Mouse (Mus musculus) testis, adult 2 months (tissue): ENCODE measurements at regions not wholly inside any gene's neighbourhood (a gene's known extent, or its start where the extent isn't known, plus 50 kb on each side); places are given as distances from the start of the nearest gene placed in this dataset.

Source experiments
- H3K27ac ChIP-seq: fragments of 200-500 bp; 2 replicates; pipeline ENCODE4 v1.5.1; 2012; ENCODE audit warnings: low read depth, low read length; ENCODE audit not compliant: control insufficient read depth, insufficient read depth
- H3K27me3 ChIP-seq: fragments of 200-500 bp; 2 replicates; pipeline ENCODE4 v1.6.1; 2012; ENCODE audit warnings: mild to moderate bottlenecking, low read length, moderate library complexity; ENCODE audit not compliant: control insufficient read depth, insufficient read depth
- H3K36me3 ChIP-seq: fragments of 200-500 bp; 2 replicates; pipeline ENCODE4 v1.6.1; 2012; ENCODE audit warnings: mild to moderate bottlenecking, low read length; ENCODE audit not compliant: control insufficient read depth, insufficient read depth
- H3K4me1 ChIP-seq: fragments of 200-500 bp; 2 replicates; pipeline ENCODE4 v1.6.1; 2012; ENCODE audit warnings: low read length; ENCODE audit not compliant: control insufficient read depth, insufficient read depth
- H3K4me3 ChIP-seq: fragments of 200-500 bp; 2 replicates; pipeline ENCODE4 v1.5.1; 2012; ENCODE audit warnings: low read depth, mild to moderate bottlenecking, low read length, moderate library complexity, mixed read lengths; ENCODE audit not compliant: control insufficient read depth
- CTCF ChIP-seq: fragments of 200-500 bp; IDR thresholded peaks from 2 replicates; pipeline ENCODE4 v1.5.1; 2012; ENCODE audit warnings: low read depth, mild to moderate bottlenecking, inconsistent platforms, low read length, moderate library complexity; ENCODE audit not compliant: control insufficient read depth, insufficient read depth, insufficient replicate concordance
- POLR2A ChIP-seq: fragments of 200-500 bp; IDR thresholded peaks from 2 replicates; pipeline ENCODE4 v1.6.1; 2012; ENCODE audit warnings: low read depth, mild to moderate bottlenecking, inconsistent platforms, low read length, moderate library complexity; ENCODE audit not compliant: control insufficient read depth

GRCm38 (mm10) chr10:25788660-25789059 is 252.6 kb upstream of the Smlr1 start:
- no peaks in the 10 kb centered on the region for H3K4me1 ChIP-seq

GRCm38 (mm10) chr10:25788004-25788403 is 251.9 kb upstream of the Smlr1 start:
- Histone ChIP-seq H3K27ac (no peak overlapping the region), H3K36me3 (no peaks in the 10 kb centered on the region), H3K4me1 (no peaks in the 10 kb centered on the region), H3K4me3 (no peak overlapping the region), H3K27me3 (no peaks in the 10 kb centered on the region)
- TF ChIP-seq CTCF: no peak
- TF ChIP-seq POLR2A: no peak

More at GRCm38 (mm10) chr10:25788660-25789059, 252.6 kb upstream of the Smlr1 start:
- Histone ChIP-seq H3K27ac (no peak overlapping the region), H3K36me3 (no peaks in the 10 kb centered on the region), H3K4me3 (no peak overlapping the region), H3K27me3 (no peaks in the 10 kb centered on the region)
- no peak for TF ChIP-seq CTCF
- no peak for TF ChIP-seq POLR2A

- Histone ChIP-seq H3K4me1 (no peaks in the 10 kb centered on the region), H3K4me3 (no peak overlapping the region), H3K27ac (no peak overlapping the region), H3K36me3 (no peaks in the 10 kb centered on the region), H3K27me3 (no peaks in the 10 kb centered on the region)
- TF ChIP-seq CTCF: no peak
- TF ChIP-seq POLR2A: no peak
Measured at GRCm38 (mm10) chr10:25783861-25784260, 247.8 kb upstream of the Smlr1 start.

- Histone ChIP-seq H3K27me3 (no peaks in the 10 kb centered on the region), H3K27ac (no peak overlapping the region), H3K4me3 (no peak overlapping the region), H3K36me3 (no peaks in the 10 kb centered on the region), H3K4me1 (no peaks in the 10 kb centered on the region)
- TF ChIP-seq CTCF: no peak
Measured at GRCm38 (mm10) chr10:25779476-25779875, 243.4 kb upstream of the Smlr1 start.

GRCm38 (mm10) chr10:25777717-25778116 is 241.7 kb upstream of the Smlr1 start:
- no peaks in the 10 kb centered on the region for H3K4me1 ChIP-seq
- TF ChIP-seq POLR2A (no peak), CTCF (no peak)
- no peak overlapping the region for H3K27ac ChIP-seq
- H3K36me3 ChIP-seq: no peaks in the 10 kb centered on the region
- no peak overlapping the region for H3K4me3 ChIP-seq
- H3K27me3 ChIP-seq: no peaks in the 10 kb centered on the region

GRCm38 (mm10) chr10:25776697-25777096 is 240.6 kb upstream of the Smlr1 start:
- TF ChIP-seq POLR2A (no peak), CTCF (no peak)

GRCm38 (mm10) chr10:25770051-25770450 is 234.0 kb upstream of the Smlr1 start:
- Histone ChIP-seq H3K4me3 (no peak overlapping the region), H3K36me3 (no peaks in the 10 kb centered on the region), H3K4me1 (no peaks in the 10 kb centered on the region), H3K27me3 (no peaks in the 10 kb centered on the region), H3K27ac (no peak overlapping the region)
- TF ChIP-seq CTCF (no peak), POLR2A (no peak)

More at GRCm38 (mm10) chr10:25776697-25777096, 240.6 kb upstream of the Smlr1 start:
- Histone ChIP-seq H3K4me1 (no peaks in the 10 kb centered on the region), H3K36me3 (no peaks in the 10 kb centered on the region), H3K27me3 (no peaks in the 10 kb centered on the region), H3K4me3 (no peak overlapping the region), H3K27ac (no peak overlapping the region)

GRCm38 (mm10) chr10:25768456-25768855 is 232.4 kb upstream of the Smlr1 start:
- H3K4me1 ChIP-seq: no peaks in the 10 kb centered on the region
- no peak overlapping the region for H3K27ac ChIP-seq
- no peak overlapping the region for H3K4me3 ChIP-seq
- no peaks in the 10 kb centered on the region for H3K36me3 ChIP-seq
- H3K27me3 ChIP-seq: no peaks in the 10 kb centered on the region
- no peak for TF ChIP-seq CTCF

GRCm38 (mm10) chr10:25754300-25754699 is 218.2 kb upstream of the Smlr1 start:
- H3K27me3 ChIP-seq: no peaks in the 10 kb centered on the region
- no peak overlapping the region for H3K27ac ChIP-seq
- no peaks in the 10 kb centered on the region for H3K36me3 ChIP-seq
- H3K4me3 ChIP-seq: no peak overlapping the region
- H3K4me1 ChIP-seq: no peaks in the 10 kb centered on the region
- TF ChIP-seq CTCF (no peak), POLR2A (no peak)
